Mouse (Mus musculus): ENCODE measurements at regions not wholly inside any gene's neighbourhood (a gene's known extent, or its start where the extent isn't known, plus 50 kb on each side); places are given as distances from the start of the nearest gene placed in this dataset.
"Not testable (repeated sequence)": the region's sequence is repeated elsewhere in the genome, so short reads cannot be mapped to it uniquely, and the experiment has no call there.

GRCm38 (mm10) chr8:89924697-89925096 lies 423.4 kb downstream of the Tox3 start:
- not testable (repeated sequence) for H3K27me3 ChIP-seq (ENCODE audit: control insufficient read depth, insufficient read depth, low read length); H3K27ac ChIP-seq (replicated peaks; ENCODE audit: low read depth, low read length); H3K9me3 ChIP-seq (ENCODE audit: control insufficient read depth, low read length); H3K36me3 ChIP-seq (ENCODE audit: control insufficient read depth, insufficient read depth, low read length); H3K4me2 ChIP-seq (ENCODE audit: low read length); ATAC-seq (ENCODE audit: low FRiP score, low TSS enrichment); DNase-seq; H3K9ac ChIP-seq (replicated peaks; ENCODE audit: low read length); H3K4me3 ChIP-seq (replicated peaks; ENCODE audit: low read depth, low read length)
- WGBS: 98% methylated on average over 8 of the region's 22 CpGs
- peaks cover 13% of the 10 kb centered on the region; the same call in 1 of the 2 replicates for H3K4me1 ChIP-seq (ENCODE audit: control insufficient read depth, insufficient read depth, low read length)

- DNase-seq (no peak), ATAC-seq (ENCODE audit: low FRiP score, low TSS enrichment) (no peak)
- H3K36me3 ChIP-seq (ENCODE audit: control insufficient read depth, insufficient read depth, low read length): no peaks in the 10 kb centered on the region
- WGBS: 89% methylated on average over 6 of the region's 6 CpGs
- no peak overlapping the region for H3K27ac ChIP-seq (replicated peaks; ENCODE audit: low read depth, low read length)
- H3K9me3 ChIP-seq (ENCODE audit: control insufficient read depth, low read length): no peaks in the 10 kb centered on the region
- H3K9ac ChIP-seq (replicated peaks; ENCODE audit: low read length): no peak overlapping the region
- H3K27me3 ChIP-seq (ENCODE audit: control insufficient read depth, insufficient read depth, low read length): no peaks in the 10 kb centered on the region
- no peak overlapping the region for H3K4me2 ChIP-seq (ENCODE audit: low read length)
- H3K4me1 ChIP-seq (ENCODE audit: control insufficient read depth, insufficient read depth, low read length): no peaks in the 10 kb centered on the region
- no peak overlapping the region for H3K4me3 ChIP-seq (replicated peaks; ENCODE audit: low read depth, low read length)
Measured at GRCm38 (mm10) chr8:89914076-89914475, 434.1 kb downstream of the Tox3 start.

- 0 out of 2 replicates have a peak overlapping the region, but pooled peaks have one; percentile 15 for H3K27ac ChIP-seq (replicated peaks; ENCODE audit: low read depth, low read length)
- peaks cover under 1% of the 10 kb centered on the region; the same call in 1 of the 2 replicates for H3K9me3 ChIP-seq (ENCODE audit: control insufficient read depth, low read length)
- WGBS: 50% methylated on average over 6 of the region's 6 CpGs
- no peak overlapping the region for H3K9ac ChIP-seq (replicated peaks; ENCODE audit: low read length)
- no peak overlapping the region for H3K4me2 ChIP-seq (ENCODE audit: low read length)
- no peaks in the 10 kb centered on the region for H3K36me3 ChIP-seq (ENCODE audit: control insufficient read depth, insufficient read depth, low read length)
- peaks cover 6% of the 10 kb centered on the region; the same call in 1 of the 2 replicates for H3K4me1 ChIP-seq (ENCODE audit: control insufficient read depth, insufficient read depth, low read length)
- no peaks in the 10 kb centered on the region for H3K27me3 ChIP-seq (ENCODE audit: control insufficient read depth, insufficient read depth, low read length)
- DNase-seq: peak; percentile 42
- no peak for ATAC-seq (ENCODE audit: low FRiP score, low TSS enrichment)
- no peak overlapping the region for H3K4me3 ChIP-seq (replicated peaks; ENCODE audit: low read depth, low read length)
Measured at GRCm38 (mm10) chr8:89906200-89906599, 441.9 kb downstream of the Tox3 start.

DNA sequence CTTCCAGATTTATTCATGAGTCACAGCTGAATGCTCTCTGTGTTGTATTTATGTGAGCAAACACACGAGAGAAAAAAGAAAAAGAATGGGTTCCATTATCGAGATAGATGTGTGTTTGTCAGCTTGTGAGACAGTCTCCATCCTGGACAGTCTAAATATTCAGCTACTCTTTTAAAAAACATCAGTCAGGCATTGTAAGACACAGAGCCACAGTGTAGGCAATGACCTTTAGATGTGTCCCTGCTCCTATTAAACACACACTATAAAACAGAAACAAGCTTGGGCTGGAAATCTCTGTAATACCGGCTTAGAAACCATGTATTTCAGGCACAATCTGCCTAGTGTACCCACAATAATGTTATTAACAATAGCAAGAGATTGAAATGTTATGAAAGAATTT lies 442.6 kb downstream of the Tox3 start:
- H3K9me3 ChIP-seq (ENCODE audit: control insufficient read depth, low read length): peaks cover 2% of the 10 kb centered on the region; the same call in 1 of the 2 replicates
- ATAC-seq (ENCODE audit: low FRiP score, low TSS enrichment) (no peak), DNase-seq (peak; percentile 28)
- peak overlapping the region; percentile 28 for H3K27ac ChIP-seq (replicated peaks; ENCODE audit: low read depth, low read length)
- no peaks in the 10 kb centered on the region for H3K36me3 ChIP-seq (ENCODE audit: control insufficient read depth, insufficient read depth, low read length)
- no peaks in the 10 kb centered on the region for H3K27me3 ChIP-seq (ENCODE audit: control insufficient read depth, insufficient read depth, low read length)
- H3K4me1 ChIP-seq (ENCODE audit: control insufficient read depth, insufficient read depth, low read length): peaks cover 6% of the 10 kb centered on the region; the same call in 1 of the 2 replicates
- WGBS: 33% methylated on average over 3 of the region's 3 CpGs
- H3K4me2 ChIP-seq (ENCODE audit: low read length): no peak overlapping the region
- H3K4me3 ChIP-seq (replicated peaks; ENCODE audit: low read depth, low read length): no peak overlapping the region
- no peak overlapping the region for H3K9ac ChIP-seq (replicated peaks; ENCODE audit: low read length)

GRCm38 (mm10) chr8:89903346-89903745 lies 444.8 kb downstream of the Tox3 start:
- Histone ChIP-seq H3K9ac (replicated peaks; ENCODE audit: low read length) (no peak overlapping the region), H3K27me3 (ENCODE audit: control insufficient read depth, insufficient read depth, low read length) (no peaks in the 10 kb centered on the region), H3K4me1 (ENCODE audit: control insufficient read depth, insufficient read depth, low read length) (peaks cover 6% of the 10 kb centered on the region; the same call in 1 of the 2 replicates), H3K27ac (replicated peaks; ENCODE audit: low read depth, low read length) (no peak overlapping the region), H3K4me2 (ENCODE audit: low read length) (no peak overlapping the region), H3K9me3 (ENCODE audit: control insufficient read depth, low read length) (peaks cover 2% of the 10 kb centered on the region; the same call in 1 of the 2 replicates), H3K4me3 (replicated peaks; ENCODE audit: low read depth, low read length) (no peak overlapping the region), H3K36me3 (ENCODE audit: control insufficient read depth, insufficient read depth, low read length) (no peaks in the 10 kb centered on the region)
- 68% methylated on average over 1 of the region's 1 CpGs for WGBS
- ATAC-seq (ENCODE audit: low FRiP score, low TSS enrichment) (no peak), DNase-seq (no peak)

DNA sequence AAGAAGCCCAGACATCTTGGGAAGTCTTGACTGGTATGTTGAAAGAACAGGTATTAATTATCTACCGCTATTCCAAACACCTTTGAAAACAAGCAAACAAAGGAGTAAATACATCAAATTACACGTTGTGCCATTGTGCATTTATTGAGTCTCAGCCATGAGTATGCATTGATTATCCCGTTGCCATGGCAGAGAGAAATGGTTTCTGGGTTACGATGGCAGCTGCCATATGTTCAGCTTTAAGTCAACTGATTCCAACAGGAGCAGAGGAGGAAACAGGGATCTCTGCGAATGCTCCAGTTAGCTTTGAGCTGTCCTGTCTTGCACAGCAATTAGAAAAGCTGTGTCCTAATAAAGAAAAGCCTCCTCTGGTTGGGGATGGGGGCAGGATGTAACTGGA lies 475.4 kb downstream of the Tox3 start:
- no peak overlapping the region for H3K4me2 ChIP-seq (ENCODE audit: low read length)
- H3K9ac ChIP-seq (replicated peaks; ENCODE audit: low read length): no peak overlapping the region
- ATAC-seq (ENCODE audit: low FRiP score, low TSS enrichment) (no peak), DNase-seq (peak; percentile 37)
- H3K4me1 ChIP-seq (ENCODE audit: control insufficient read depth, insufficient read depth, low read length): no peaks in the 10 kb centered on the region; the same call in 1 of the 2 replicates
- H3K27me3 ChIP-seq (ENCODE audit: control insufficient read depth, insufficient read depth, low read length): no peaks in the 10 kb centered on the region
- H3K27ac ChIP-seq (replicated peaks; ENCODE audit: low read depth, low read length): no peak overlapping the region
- no peak overlapping the region for H3K4me3 ChIP-seq (replicated peaks; ENCODE audit: low read depth, low read length)
- no peaks in the 10 kb centered on the region for H3K9me3 ChIP-seq (ENCODE audit: control insufficient read depth, low read length)
- 39% methylated on average over 5 of the region's 5 CpGs for WGBS
- no peaks in the 10 kb centered on the region for H3K36me3 ChIP-seq (ENCODE audit: control insufficient read depth, insufficient read depth, low read length)

DNA sequence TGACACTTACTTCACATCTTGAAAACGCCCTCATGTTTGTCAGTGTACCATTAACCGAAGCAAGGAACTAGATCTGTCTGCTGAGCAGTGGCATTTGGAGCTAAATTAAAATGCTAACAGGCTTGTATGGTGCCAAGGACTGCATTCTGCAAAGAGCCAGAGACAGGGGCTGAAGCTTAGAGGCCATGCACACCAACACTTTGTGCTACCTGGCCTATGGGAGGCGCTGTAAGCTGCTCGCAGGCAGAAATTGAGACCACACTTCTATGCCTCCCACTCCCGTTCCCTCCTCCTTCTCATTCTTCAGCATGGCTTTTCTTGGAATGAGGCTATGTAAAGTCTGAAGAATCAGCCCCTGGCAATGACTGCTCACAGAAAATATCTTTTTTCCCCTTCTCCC lies 476.2 kb downstream of the Tox3 start:
- no peaks in the 10 kb centered on the region for H3K36me3 ChIP-seq (ENCODE audit: control insufficient read depth, insufficient read depth, low read length)
- no peaks in the 10 kb centered on the region for H3K9me3 ChIP-seq (ENCODE audit: control insufficient read depth, low read length)
- no peaks in the 10 kb centered on the region; the same call in 1 of the 2 replicates for H3K4me1 ChIP-seq (ENCODE audit: control insufficient read depth, insufficient read depth, low read length)
- H3K4me3 ChIP-seq (replicated peaks; ENCODE audit: low read depth, low read length): no peak overlapping the region
- no peak overlapping the region for H3K4me2 ChIP-seq (ENCODE audit: low read length)
- H3K9ac ChIP-seq (replicated peaks; ENCODE audit: low read length): no peak overlapping the region
- ATAC-seq (ENCODE audit: low FRiP score, low TSS enrichment): no peak
- WGBS: 84% methylated on average over 5 of the region's 5 CpGs
- no peaks in the 10 kb centered on the region for H3K27me3 ChIP-seq (ENCODE audit: control insufficient read depth, insufficient read depth, low read length)
- DNase-seq: no peak
- no peak overlapping the region for H3K27ac ChIP-seq (replicated peaks; ENCODE audit: low read depth, low read length)

GRCm38 (mm10) chr8:89859813-89860212 lies 488.3 kb downstream of the Tox3 start:
- no peaks in the 10 kb centered on the region for H3K9me3 ChIP-seq (ENCODE audit: control insufficient read depth, low read length)
- 95% methylated on average over 3 of the region's 3 CpGs for WGBS
- no peaks in the 10 kb centered on the region for H3K36me3 ChIP-seq (ENCODE audit: control insufficient read depth, insufficient read depth, low read length)
- no peak overlapping the region for H3K4me2 ChIP-seq (ENCODE audit: low read length)
- DNase-seq (no peak), ATAC-seq (ENCODE audit: low FRiP score, low TSS enrichment) (no peak)
- H3K4me1 ChIP-seq (ENCODE audit: control insufficient read depth, insufficient read depth, low read length): no peaks in the 10 kb centered on the region
- no peak overlapping the region for H3K9ac ChIP-seq (replicated peaks; ENCODE audit: low read length)
- H3K4me3 ChIP-seq (replicated peaks; ENCODE audit: low read depth, low read length): no peak overlapping the region
- no peak overlapping the region for H3K27ac ChIP-seq (replicated peaks; ENCODE audit: low read depth, low read length)
- no peaks in the 10 kb centered on the region for H3K27me3 ChIP-seq (ENCODE audit: control insufficient read depth, insufficient read depth, low read length)

DNA sequence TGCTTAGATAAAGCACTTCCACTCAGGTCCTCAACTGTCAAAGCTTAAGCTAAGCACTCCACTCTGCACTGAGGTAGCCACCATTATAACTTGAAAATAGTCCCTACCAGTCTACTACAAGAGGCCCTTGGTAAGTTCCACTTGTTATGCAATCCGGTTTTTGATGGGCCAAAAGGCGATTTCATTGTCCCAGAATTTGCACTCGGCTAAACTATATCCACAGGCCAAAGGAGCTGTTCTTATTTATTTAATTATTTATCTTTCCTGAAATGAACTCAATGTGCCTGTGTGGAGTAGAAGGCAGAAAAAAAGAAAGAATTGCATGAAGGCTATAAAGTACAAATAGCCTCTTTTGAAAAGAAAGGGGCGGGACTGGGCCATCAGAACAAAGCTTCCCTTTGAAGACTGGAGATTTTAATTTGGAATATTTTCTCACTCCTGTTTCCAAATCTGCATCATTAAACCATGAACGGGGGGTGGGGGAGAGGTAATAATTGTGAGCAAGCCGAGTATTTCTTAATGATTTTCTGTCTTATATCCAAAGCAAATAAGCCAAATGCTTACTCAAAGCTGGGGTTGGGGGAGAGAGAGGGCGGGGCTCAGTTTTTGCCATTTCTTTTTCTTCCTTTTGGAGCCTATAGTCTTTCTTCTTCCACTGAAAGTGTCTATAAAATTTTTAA lies 489.3 kb downstream of the Tox3 start:
- no peak overlapping the region for H3K4me3 ChIP-seq (replicated peaks; ENCODE audit: low read depth, low read length)
- no peaks in the 10 kb centered on the region for H3K27me3 ChIP-seq (ENCODE audit: control insufficient read depth, insufficient read depth, low read length)
- H3K36me3 ChIP-seq (ENCODE audit: control insufficient read depth, insufficient read depth, low read length): no peaks in the 10 kb centered on the region
- ATAC-seq (ENCODE audit: low FRiP score, low TSS enrichment) (no peak), DNase-seq (no peak)
- no peaks in the 10 kb centered on the region for H3K4me1 ChIP-seq (ENCODE audit: control insufficient read depth, insufficient read depth, low read length)
- no peak overlapping the region for H3K9ac ChIP-seq (replicated peaks; ENCODE audit: low read length)
- no peaks in the 10 kb centered on the region for H3K9me3 ChIP-seq (ENCODE audit: control insufficient read depth, low read length)
- H3K4me2 ChIP-seq (ENCODE audit: low read length): no peak overlapping the region
- WGBS: 82% methylated on average over 7 of the region's 7 CpGs
- no peak overlapping the region for H3K27ac ChIP-seq (replicated peaks; ENCODE audit: low read depth, low read length)

Data from midbrain, embryonic 14.5 days (tissue).